Mouse (Mus musculus) hindbrain, embryonic 11.5 days (tissue): ENCODE data around the gene Zfp787. TPM values are rescaled to one million over a fixed set of nuclear protein-coding genes. Genes with fewer than 3 reads are reported as not detected.

ENCODE experiments used
- ATAC-seq: fragments of 200-750 bp; cut with Nextera tagmentation; 2 replicates; pipeline ENCODE4 v1.8.0; 2017; ENCODE audit warnings: mild to moderate bottlenecking, moderate TSS enrichment, moderate library complexity; ENCODE audit not compliant: low FRiP score
- DNase-seq: peaks from one replicate; pipeline ENCODE4 v3.0.0-alpha.2; 2015; ENCODE audit warnings: low spot score
- H3K27ac ChIP-seq: fragments of 300-500 bp; sonication (generic); 2 replicates; pipeline ENCODE4 v1.5.1; 2014; ENCODE audit warnings: mild to moderate bottlenecking, low read depth, low read length
- H3K27me3 ChIP-seq: fragments of 300-500 bp; sonication (generic); 2 replicates; pipeline ENCODE4 v1.6.1; 2014; ENCODE audit warnings: mild to moderate bottlenecking, low read length, moderate library complexity, mixed read lengths; ENCODE audit not compliant: control insufficient read depth, insufficient read depth
- H3K36me3 ChIP-seq: fragments of 300-500 bp; sonication (generic); 2 replicates; pipeline ENCODE4 v1.6.1; 2014; ENCODE audit warnings: mild to moderate bottlenecking, low read length, moderate library complexity, mixed read lengths; ENCODE audit not compliant: control insufficient read depth, insufficient read depth
- H3K4me1 ChIP-seq: fragments of 300-500 bp; sonication (generic); replicated peaks from 2 replicates; pipeline ENCODE4 v1.6.1; 2014; ENCODE audit warnings: low read length, mixed read lengths; ENCODE audit not compliant: control insufficient read depth, insufficient read depth
- H3K4me2 ChIP-seq: fragments of 300-500 bp; sonication (generic); replicated peaks from 2 replicates; pipeline ENCODE4 v1.6.1; 2014; ENCODE audit warnings: mild to moderate bottlenecking, low read depth, low read length
- H3K4me3 ChIP-seq: fragments of 300-500 bp; sonication (generic); 2 replicates; pipeline ENCODE4 v1.5.1; 2014; ENCODE audit warnings: low read depth, low read length
- H3K9ac ChIP-seq: fragments of 300-500 bp; sonication (generic); 2 replicates; pipeline ENCODE4 v1.6.1; 2014; ENCODE audit warnings: low read depth, low read length
- H3K9me3 ChIP-seq: fragments of 300-500 bp; sonication (generic); 2 replicates; pipeline ENCODE4 v1.6.1; 2016; ENCODE audit warnings: low read length; ENCODE audit not compliant: control insufficient read depth
- WGBS: fragments of 180-500 bp; shearing (Covaris S2); extraction: QIAGEN DNeasy Blood & Tissue Kit; methylation state at CpG from one replicate; pipeline ENCODE4 v1.1.7; 2014; 5-methylcytosine and 5-hydroxymethylcytosine counted together
- polyA plus RNA-seq: library from polyadenylated mRNA; unstranded; fragments of >200 nt; fragmentation: Nextera tagmentation; extraction: Ambion mirVana; gene quantifications from 2 replicates; pipeline ENCODE4 v1.2.1, GENCODE M21; 2014

The Zfp787 gene
- polyA plus RNA-seq, 1 experiment from 2014 or later = 11.3 TPM

GRCm38 (mm10) chr7:6157479-6157878 lies 1.7 kb upstream of the Zfp787 start:
- ATAC-seq (no peak), DNase-seq (no peak)
- H3K36me3 ChIP-seq = no peaks in the 10 kb centered on the region
- H3K4me1 ChIP-seq = peaks cover 2% of the 10 kb centered on the region; the same call in 1 of the 2 replicates
- H3K4me3 ChIP-seq = no peak overlapping the region
- H3K27ac ChIP-seq = no peak overlapping the region
- H3K27me3 ChIP-seq = no peaks in the 10 kb centered on the region
- H3K4me2 ChIP-seq = no peak overlapping the region
- H3K9ac ChIP-seq = no peak overlapping the region
- H3K9me3 ChIP-seq = no peaks in the 10 kb centered on the region
- WGBS = 84% methylated on average over 1 of the region's 1 CpGs

GRCm38 (mm10) chr7:6156901-6157472 lies 1.2 kb upstream of the Zfp787 start:
- 71% methylated on average over 9 of the region's 9 CpGs for WGBS
- Histone ChIP-seq H3K4me2 (peak overlapping the region; percentile 49), H3K4me3 (0 out of 2 replicates have a peak overlapping the region, but pooled peaks have one; percentile 82), H3K4me1 (peaks cover 2% of the 10 kb centered on the region; the same call in 1 of the 2 replicates), H3K9ac (no peak overlapping the region; the same call in 1 of the 2 replicates), H3K27ac (no peak overlapping the region), H3K9me3 (no peaks in the 10 kb centered on the region), H3K36me3 (no peaks in the 10 kb centered on the region), H3K27me3 (no peaks in the 10 kb centered on the region)
- ATAC-seq = no peak
- DNase-seq = no peak

GRCm38 (mm10) chr7:6155031-6155872 lies 545 bp downstream of the Zfp787 start:
- WGBS = under 1% methylated on average over 43 of the region's 85 CpGs
- H3K27me3 ChIP-seq = no peaks in the 10 kb centered on the region

GRCm38 (mm10) chr7:6154164-6154563 lies 1.6 kb downstream of the Zfp787 start:
- H3K27ac ChIP-seq = no peak overlapping the region
- no peak for ATAC-seq
- H3K4me3 ChIP-seq = peak overlapping the region; percentile 82; the same call in 1 of the 2 replicates
- peak overlapping the region; percentile 85 for H3K4me2 ChIP-seq
- H3K27me3 ChIP-seq = no peaks in the 10 kb centered on the region
- H3K9me3 ChIP-seq = no peaks in the 10 kb centered on the region
- no peaks in the 10 kb centered on the region for H3K36me3 ChIP-seq
- peaks cover 2% of the 10 kb centered on the region; the same call in 1 of the 2 replicates for H3K4me1 ChIP-seq
- WGBS = 88% methylated on average over 5 of the region's 5 CpGs
- DNase-seq = no peak
- H3K9ac ChIP-seq = no peak overlapping the region

More at GRCm38 (mm10) chr7:6155031-6155872, 545 bp downstream of the Zfp787 start:
- Histone ChIP-seq H3K4me1 (peaks cover 2% of the 10 kb centered on the region; the same call in 1 of the 2 replicates), H3K9ac (peak overlapping the region; percentile 85), H3K27ac (peak overlapping the region; percentile 89), H3K4me2 (peak overlapping the region; percentile 85), H3K4me3 (peak overlapping the region; percentile 82), H3K36me3 (no peaks in the 10 kb centered on the region), H3K9me3 (no peaks in the 10 kb centered on the region)
- peak; percentile 84 for ATAC-seq
- peak; percentile 88 for DNase-seq

- H3K9me3 ChIP-seq = no peaks in the 10 kb centered on the region
- H3K9ac ChIP-seq = no peak overlapping the region
- DNase-seq (no peak), ATAC-seq (no peak)
- WGBS = 98% methylated on average over 3 of the region's 3 CpGs
- H3K4me1 ChIP-seq = peaks cover 2% of the 10 kb centered on the region; the same call in 1 of the 2 replicates
- H3K27ac ChIP-seq = no peak overlapping the region
- no peaks in the 10 kb centered on the region for H3K36me3 ChIP-seq
- H3K4me2 ChIP-seq = no peak overlapping the region
- no peak overlapping the region for H3K4me3 ChIP-seq
- H3K27me3 ChIP-seq = no peaks in the 10 kb centered on the region
These were observed 2.7 kb downstream of the Zfp787 start for GRCm38 (mm10) chr7:6153131-6153530.

- no peak overlapping the region for H3K27ac ChIP-seq
- no peaks in the 10 kb centered on the region for H3K36me3 ChIP-seq
- H3K4me2 ChIP-seq = no peak overlapping the region
- no peak overlapping the region for H3K9ac ChIP-seq
- no peak for DNase-seq
- no peak overlapping the region for H3K4me3 ChIP-seq
- WGBS = 87% methylated on average over 3 of the region's 3 CpGs
- no peaks in the 10 kb centered on the region for H3K27me3 ChIP-seq
- H3K9me3 ChIP-seq = no peaks in the 10 kb centered on the region
- peaks cover 2% of the 10 kb centered on the region; the same call in 1 of the 2 replicates for H3K4me1 ChIP-seq
- ATAC-seq = no peak
These were observed 3.8 kb downstream of the Zfp787 start for GRCm38 (mm10) chr7:6152036-6152435.

GRCm38 (mm10) chr7:6151266-6151665 lies 4.5 kb downstream of the Zfp787 start:
- H3K4me1 ChIP-seq = peaks cover 2% of the 10 kb centered on the region; the same call in 1 of the 2 replicates
- H3K27me3 ChIP-seq = no peaks in the 10 kb centered on the region
- H3K4me2 ChIP-seq = no peak overlapping the region
- H3K36me3 ChIP-seq = no peaks in the 10 kb centered on the region
- H3K9ac ChIP-seq = no peak overlapping the region
- no peak overlapping the region for H3K4me3 ChIP-seq
- ATAC-seq (no peak), DNase-seq (no peak)
- no peak overlapping the region for H3K27ac ChIP-seq
- H3K9me3 ChIP-seq = no peaks in the 10 kb centered on the region
- WGBS = 100% methylated on average over 1 of the region's 1 CpGs

GRCm38 (mm10) chr7:6147688-6148087 lies 8.1 kb downstream of the Zfp787 start:
- Histone ChIP-seq H3K36me3 (no peaks in the 10 kb centered on the region), H3K9ac (no peak overlapping the region), H3K27ac (no peak overlapping the region), H3K4me1 (no peaks in the 10 kb centered on the region), H3K4me3 (no peak overlapping the region), H3K27me3 (no peaks in the 10 kb centered on the region), H3K9me3 (no peaks in the 10 kb centered on the region), H3K4me2 (no peak overlapping the region)
- ATAC-seq (no peak), DNase-seq (no peak)
- 87% methylated on average over 5 of the region's 5 CpGs for WGBS
